Mouse (Mus musculus) midbrain, embryonic 16.5 days (tissue): ENCODE measurements around the gene Slc17a3. TPM values are rescaled to one million over a fixed set of nuclear protein-coding genes. Genes with fewer than 3 reads are reported as not detected.

Source experiments
- ATAC-seq: fragments of 200-750 bp; cut with Nextera tagmentation; 2 replicates; pipeline ENCODE4 v1.8.0; 2017; ENCODE audit warnings: moderate TSS enrichment
- H3K27ac ChIP-seq: fragments of 300-500 bp; sonication (generic); 2 replicates; pipeline ENCODE4 v1.5.1; 2014; ENCODE audit warnings: mild to moderate bottlenecking, low read length, mixed read lengths
- H3K27me3 ChIP-seq: fragments of 300-500 bp; sonication (generic); 2 replicates; pipeline ENCODE4 v1.6.1; 2014; ENCODE audit warnings: low read depth, low read length, mixed read lengths; ENCODE audit not compliant: control insufficient read depth, insufficient read depth
- H3K36me3 ChIP-seq: fragments of 300-500 bp; sonication (generic); 2 replicates; pipeline ENCODE4 v1.6.1; 2014; ENCODE audit warnings: mild to moderate bottlenecking, low read length, moderate library complexity, mixed read lengths; ENCODE audit not compliant: control insufficient read depth, insufficient read depth
- H3K4me1 ChIP-seq: fragments of 300-500 bp; sonication (generic); 2 replicates; pipeline ENCODE4 v1.6.1; 2014; ENCODE audit warnings: mild to moderate bottlenecking, low read length, mixed read lengths; ENCODE audit not compliant: control insufficient read depth, insufficient read depth
- H3K4me2 ChIP-seq: fragments of 300-500 bp; sonication (generic); 2 replicates; pipeline ENCODE4 v1.6.1; 2014; ENCODE audit warnings: mild to moderate bottlenecking, low read length, mixed read lengths
- H3K4me3 ChIP-seq: fragments of 300-500 bp; sonication (generic); 2 replicates; pipeline ENCODE4 v1.5.1; 2014; ENCODE audit warnings: low read depth, mild to moderate bottlenecking, low read length, moderate library complexity, mixed read lengths
- H3K9ac ChIP-seq: fragments of 300-500 bp; sonication (generic); 2 replicates; pipeline ENCODE4 v1.6.1; 2014; ENCODE audit warnings: low read depth, low read length, mixed read lengths
- H3K9me3 ChIP-seq: fragments of 300-500 bp; sonication (generic); replicated peaks from 2 replicates; pipeline ENCODE4 v1.6.1; 2014; ENCODE audit warnings: mild to moderate bottlenecking, low read length, mixed read lengths; ENCODE audit not compliant: control insufficient read depth, poor library complexity, severe bottlenecking
- WGBS: fragments of 180-500 bp; shearing (Covaris S2); extraction: QIAGEN DNeasy Blood & Tissue Kit; methylation state at CpG from one replicate; pipeline ENCODE4 v1.1.7; 2014; 5-methylcytosine and 5-hydroxymethylcytosine counted together
- polyA plus RNA-seq: library from polyadenylated mRNA; unstranded; fragments of >200 nt; fragmentation: Nextera tagmentation; extraction: Ambion mirVana; gene quantifications from 2 replicates; pipeline ENCODE4 v1.2.1, GENCODE M21; 2015

The Slc17a3 gene
- polyA plus RNA-seq, 1 experiment from 2014 or later = not detected

GRCm38 (mm10) chr13:23833053-23833452 lies 6.2 kb upstream of the Slc17a3 start:
- H3K27ac ChIP-seq = no peak overlapping the region
- H3K4me2 ChIP-seq = no peak overlapping the region
- H3K9ac ChIP-seq = no peak overlapping the region
- ATAC-seq = peak; percentile 51; the same call in 1 of the 2 replicates
- no peaks in the 10 kb centered on the region for H3K9me3 ChIP-seq
- H3K4me1 ChIP-seq = no peaks in the 10 kb centered on the region
- H3K27me3 ChIP-seq = no peaks in the 10 kb centered on the region
- WGBS = 16% methylated on average over 6 of the region's 6 CpGs
- no peak overlapping the region for H3K4me3 ChIP-seq
- no peaks in the 10 kb centered on the region for H3K36me3 ChIP-seq

GRCm38 (mm10) chr13:23834836-23835235 lies 4.4 kb upstream of the Slc17a3 start:
- H3K4me1 ChIP-seq = no peaks in the 10 kb centered on the region
- ATAC-seq = no peak
- H3K27me3 ChIP-seq = no peaks in the 10 kb centered on the region
- H3K4me3 ChIP-seq = no peak overlapping the region
- no peak overlapping the region for H3K27ac ChIP-seq
- H3K36me3 ChIP-seq = no peaks in the 10 kb centered on the region
- no peaks in the 10 kb centered on the region for H3K9me3 ChIP-seq
- no peak overlapping the region for H3K4me2 ChIP-seq
- 86% methylated on average over 5 of the region's 5 CpGs for WGBS
- H3K9ac ChIP-seq = no peak overlapping the region

GRCm38 (mm10) chr13:23836630-23837029 lies 2.6 kb upstream of the Slc17a3 start:
- 93% methylated on average over 5 of the region's 5 CpGs for WGBS
- Histone ChIP-seq H3K4me2 (no peak overlapping the region), H3K36me3 (no peaks in the 10 kb centered on the region)

GRCm38 (mm10) chr13:23845851-23846250 lies 6.6 kb downstream of the Slc17a3 start:
- no peaks in the 10 kb centered on the region for H3K9me3 ChIP-seq
- WGBS = 67% methylated on average over 4 of the region's 4 CpGs
- ATAC-seq = no peak

More at GRCm38 (mm10) chr13:23836630-23837029, 2.6 kb upstream of the Slc17a3 start:
- no peaks in the 10 kb centered on the region for H3K27me3 ChIP-seq
- H3K9me3 ChIP-seq = no peaks in the 10 kb centered on the region
- no peak overlapping the region for H3K27ac ChIP-seq
- no peaks in the 10 kb centered on the region for H3K4me1 ChIP-seq
- no peak overlapping the region for H3K4me3 ChIP-seq
- no peak overlapping the region for H3K9ac ChIP-seq
- no peak for ATAC-seq

GRCm38 (mm10) chr13:23849299-23849698 lies 10.1 kb downstream of the Slc17a3 start:
- Histone ChIP-seq H3K4me1 (no peaks in the 10 kb centered on the region), H3K36me3 (no peaks in the 10 kb centered on the region), H3K4me3 (no peak overlapping the region), H3K9ac (no peak overlapping the region), H3K27ac (no peak overlapping the region), H3K9me3 (no peaks in the 10 kb centered on the region), H3K4me2 (no peak overlapping the region), H3K27me3 (no peaks in the 10 kb centered on the region)
- WGBS = 88% methylated on average over 2 of the region's 2 CpGs
- no peak for ATAC-seq

More at GRCm38 (mm10) chr13:23845851-23846250, 6.6 kb downstream of the Slc17a3 start:
- Histone ChIP-seq H3K4me2 (no peak overlapping the region), H3K27me3 (no peaks in the 10 kb centered on the region), H3K36me3 (no peaks in the 10 kb centered on the region), H3K4me3 (no peak overlapping the region), H3K9ac (no peak overlapping the region), H3K4me1 (no peaks in the 10 kb centered on the region), H3K27ac (no peak overlapping the region)

- H3K9ac ChIP-seq = no peak overlapping the region
- ATAC-seq = no peak
- H3K4me1 ChIP-seq = no peaks in the 10 kb centered on the region
- H3K4me2 ChIP-seq = no peak overlapping the region
- H3K27ac ChIP-seq = no peak overlapping the region
- H3K36me3 ChIP-seq = no peaks in the 10 kb centered on the region
- 53% methylated on average over 3 of the region's 3 CpGs for WGBS
- H3K4me3 ChIP-seq = no peak overlapping the region
- no peaks in the 10 kb centered on the region for H3K27me3 ChIP-seq
- no peaks in the 10 kb centered on the region for H3K9me3 ChIP-seq
These were observed 17.2 kb downstream of the Slc17a3 start for GRCm38 (mm10) chr13:23856401-23856800.

- Histone ChIP-seq H3K4me3 (no peak overlapping the region), H3K4me1 (no peaks in the 10 kb centered on the region), H3K36me3 (no peaks in the 10 kb centered on the region), H3K27ac (no peak overlapping the region), H3K9ac (no peak overlapping the region), H3K4me2 (no peak overlapping the region), H3K27me3 (no peaks in the 10 kb centered on the region), H3K9me3 (no peaks in the 10 kb centered on the region)
- ATAC-seq = no peak
These were observed 22.6 kb downstream of the Slc17a3 start for GRCm38 (mm10) chr13:23861815-23862214.

GRCm38 (mm10) chr13:23864711-23865110 lies 25.5 kb downstream of the Slc17a3 start:
- Histone ChIP-seq H3K4me2 (no peak overlapping the region), H3K27me3 (no peaks in the 10 kb centered on the region), H3K36me3 (no peaks in the 10 kb centered on the region), H3K9me3 (no peaks in the 10 kb centered on the region), H3K27ac (no peak overlapping the region), H3K4me3 (no peak overlapping the region), H3K4me1 (no peaks in the 10 kb centered on the region), H3K9ac (no peak overlapping the region)
- no peak for ATAC-seq
- 85% methylated on average over 9 of the region's 9 CpGs for WGBS

GRCm38 (mm10) chr13:23866086-23866710 lies 27.0 kb downstream of the Slc17a3 start:
- H3K36me3 ChIP-seq = no peaks in the 10 kb centered on the region
- no peak overlapping the region for H3K27ac ChIP-seq
- no peaks in the 10 kb centered on the region for H3K9me3 ChIP-seq
- no peaks in the 10 kb centered on the region for H3K27me3 ChIP-seq
- H3K4me3 ChIP-seq = no peak overlapping the region
- no peak overlapping the region for H3K4me2 ChIP-seq
- no peak overlapping the region for H3K9ac ChIP-seq
- no peaks in the 10 kb centered on the region for H3K4me1 ChIP-seq
- WGBS = 80% methylated on average over 9 of the region's 9 CpGs
- ATAC-seq = no peak
